Mouse (Mus musculus) small intestine, adult 2 months (tissue): Measurements from ENCODE around the gene Agap1. TPM values are rescaled to one million over a fixed set of nuclear protein-coding genes. Genes with fewer than 3 reads are reported as not detected.
A peak's percentile ranks its signal among the peaks of the same experiment; 100 is the strongest.

Source experiments
- H3K27ac ChIP-seq: fragments of 200-500 bp; 2 replicates; pipeline ENCODE4 v1.5.1; 2012; ENCODE audit warnings: low read depth, low read length, control low read depth, inconsistent platforms; ENCODE audit not compliant: insufficient read depth
- H3K27me3 ChIP-seq: fragments of 200-500 bp; 2 replicates; pipeline ENCODE4 v1.6.1; 2012; ENCODE audit warnings: mild to moderate bottlenecking, moderate library complexity, low read length, inconsistent platforms; ENCODE audit not compliant: control insufficient read depth, insufficient read depth
- H3K36me3 ChIP-seq: fragments of 200-500 bp; 2 replicates; pipeline ENCODE4 v1.6.1; 2012; ENCODE audit warnings: mild to moderate bottlenecking, low read length, control low read depth, inconsistent platforms; ENCODE audit not compliant: control insufficient read depth, insufficient read depth
- H3K4me1 ChIP-seq: fragments of 200-500 bp; 2 replicates; pipeline ENCODE4 v1.6.1; 2012; ENCODE audit warnings: low read length, inconsistent platforms, mixed read lengths; ENCODE audit not compliant: control insufficient read depth, insufficient read depth, insufficient read length
- H3K4me3 ChIP-seq: fragments of 200-500 bp; 2 replicates; pipeline ENCODE4 v1.5.1; 2012; ENCODE audit warnings: low read depth, mild to moderate bottlenecking, control low read depth, inconsistent platforms, low read length, moderate library complexity
- CTCF ChIP-seq: fragments of 200-500 bp; IDR thresholded peaks from 2 replicates; pipeline ENCODE4 v1.5.1; 2012; ENCODE audit warnings: low read depth, mild to moderate bottlenecking, control low read depth, inconsistent platforms, low read length, moderate library complexity, mixed read lengths; ENCODE audit not compliant: insufficient replicate concordance, insufficient read length; ENCODE audit errors: extremely low read depth
- POLR2A ChIP-seq: fragments of 200-500 bp; IDR thresholded peaks from 2 replicates; pipeline ENCODE4 v1.6.1; 2012; ENCODE audit warnings: low read depth, mild to moderate bottlenecking, control low read depth, inconsistent platforms, low read length, moderate library complexity
- WGBS: fragments of 180-500 bp; shearing (Covaris S2); methylation state at CpG from one replicate; pipeline ENCODE4 v1.1.7; 2018; 5-methylcytosine and 5-hydroxymethylcytosine counted together
- polyA plus RNA-seq: library from polyadenylated mRNA; depleted of rRNA; stranded (reverse); fragments of >200 nt; gene quantifications from 2 replicates; pipeline ENCODE4 v1.2.3, GENCODE M21; 2012

Agap1 gene
- polyA plus RNA-seq, 1 experiment = 27.8 TPM

DNA sequence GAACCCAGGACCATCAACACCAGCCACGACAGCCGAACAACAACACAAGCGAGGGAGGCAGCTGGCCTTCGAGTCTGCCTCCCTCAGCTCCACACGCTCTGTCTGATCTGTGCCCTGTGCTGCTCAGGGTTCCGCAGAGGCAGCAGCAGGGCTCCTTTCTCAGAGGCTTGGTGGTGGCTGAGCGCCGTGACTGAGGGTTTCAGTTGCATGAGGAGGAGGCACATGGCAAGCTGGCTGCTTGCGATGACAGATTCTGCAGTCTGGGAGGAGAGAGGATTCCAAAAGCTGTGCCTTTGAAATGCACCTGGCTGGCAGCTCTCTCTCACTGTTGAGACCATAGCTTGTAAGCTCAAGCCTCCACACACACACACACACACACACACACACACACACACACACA is 17.3 kb downstream of the Agap1 start:
- TF ChIP-seq CTCF (no peak), POLR2A (no peak)

GRCm38 (mm10) chr1:89473946-89474345 is 19.3 kb downstream of the Agap1 start:
- Histone ChIP-seq H3K27me3 (no peaks in the 10 kb centered on the region), H3K36me3 (no peaks in the 10 kb centered on the region), H3K4me3 (no peak overlapping the region), H3K27ac (peak overlapping the region; percentile 97), H3K4me1 (peaks cover 49% of the 10 kb centered on the region)
- no peak for TF ChIP-seq POLR2A
- no peak for TF ChIP-seq CTCF
- WGBS = 32% methylated on average over 5 of the region's 5 CpGs

More for the DNA sequence above, 17.3 kb downstream of the Agap1 start:
- no peak overlapping the region for H3K4me3 ChIP-seq
- H3K36me3 ChIP-seq = no peaks in the 10 kb centered on the region
- no peaks in the 10 kb centered on the region for H3K27me3 ChIP-seq
- H3K4me1 ChIP-seq = peaks cover 51% of the 10 kb centered on the region
- no peak overlapping the region for H3K27ac ChIP-seq
- WGBS = 86% methylated on average over 9 of the region's 9 CpGs

GRCm38 (mm10) chr1:89474853-89475252 is 20.2 kb downstream of the Agap1 start:
- 23% methylated on average over 9 of the region's 9 CpGs for WGBS
- no peaks in the 10 kb centered on the region for H3K27me3 ChIP-seq
- H3K36me3 ChIP-seq = no peaks in the 10 kb centered on the region
- peak overlapping the region; percentile 45 for H3K4me3 ChIP-seq
- TF ChIP-seq POLR2A = peak; percentile 71; the same call in 1 of the 2 replicates
- no peak for TF ChIP-seq CTCF
- H3K4me1 ChIP-seq = peaks cover 57% of the 10 kb centered on the region
- peak overlapping the region; percentile 97 for H3K27ac ChIP-seq

DNA sequence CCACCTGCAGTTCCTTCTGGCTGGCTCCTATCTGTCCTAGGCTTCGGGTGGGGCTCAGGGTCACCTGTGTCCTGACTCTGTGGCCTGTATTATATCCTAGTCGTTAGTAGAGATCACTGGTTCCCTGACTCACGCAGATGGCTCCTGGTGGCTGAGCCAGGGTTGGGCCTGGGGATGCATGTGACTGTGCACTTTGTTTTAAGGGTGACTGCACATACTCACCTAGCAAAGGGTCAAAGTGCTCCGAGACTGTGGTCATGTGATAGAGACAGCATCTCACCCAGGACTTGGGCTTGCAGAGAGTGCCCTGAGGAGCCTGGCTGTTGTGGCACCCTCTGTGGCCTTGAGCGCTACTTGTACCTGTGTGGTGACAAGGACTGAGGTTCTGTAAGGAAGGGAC is 22.4 kb downstream of the Agap1 start:
- Histone ChIP-seq H3K27ac (peak overlapping the region; percentile 88), H3K4me1 (peaks cover 73% of the 10 kb centered on the region), H3K4me3 (no peak overlapping the region), H3K27me3 (no peaks in the 10 kb centered on the region), H3K36me3 (no peaks in the 10 kb centered on the region)
- 40% methylated on average over 5 of the region's 5 CpGs for WGBS
- no peak for TF ChIP-seq POLR2A
- TF ChIP-seq CTCF = no peak

DNA sequence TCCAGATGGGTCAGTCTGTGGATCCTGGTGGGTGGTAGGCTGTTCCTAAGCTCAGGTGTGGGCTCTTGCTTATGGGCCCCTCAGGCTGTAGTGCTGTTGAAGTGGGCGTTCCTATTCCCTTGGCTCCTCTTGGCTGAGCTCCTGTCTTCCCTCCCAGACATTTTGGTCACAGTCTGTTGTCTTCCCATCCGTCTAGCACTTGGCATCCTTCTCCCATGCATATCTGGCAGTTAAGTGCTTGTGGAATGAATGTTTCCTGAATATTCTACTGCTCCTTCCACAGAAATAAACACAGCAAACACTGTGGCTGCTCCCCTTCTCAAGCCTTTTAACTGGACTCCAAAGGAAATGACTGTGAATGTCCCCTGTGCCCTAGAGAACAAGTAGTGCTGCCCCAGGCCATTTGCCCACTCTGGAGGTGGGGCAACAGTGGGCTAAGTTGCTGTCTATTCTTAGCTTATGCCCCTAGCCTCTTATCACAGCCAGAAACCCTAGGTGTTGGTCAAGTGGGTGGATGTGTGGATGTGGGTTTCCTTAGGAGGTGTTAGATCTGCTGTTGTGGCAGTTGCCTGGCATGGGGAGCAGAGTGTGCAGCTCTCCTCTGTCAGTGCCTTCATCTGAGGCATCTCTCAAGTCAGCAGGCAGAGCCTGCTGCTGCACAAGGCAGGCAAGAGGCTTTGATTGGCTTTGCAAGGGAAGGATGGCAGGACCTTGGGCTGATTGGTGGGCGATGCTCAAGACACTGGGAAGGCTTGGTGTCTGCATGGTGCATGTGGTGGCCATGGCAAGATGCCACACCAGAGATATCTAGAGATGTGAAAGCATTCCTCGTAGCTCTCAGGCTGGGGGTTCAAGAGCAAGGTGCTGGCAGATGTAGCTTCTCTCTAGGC is 24.2 kb downstream of the Agap1 start:
- H3K27ac ChIP-seq = peak overlapping the region; percentile 88; the same call in 1 of the 2 replicates

GRCm38 (mm10) chr1:89481154-89481553 is 26.5 kb downstream of the Agap1 start:
- Histone ChIP-seq H3K4me1 (peaks cover 51% of the 10 kb centered on the region), H3K36me3 (no peaks in the 10 kb centered on the region), H3K27ac (peak overlapping the region; percentile 98), H3K27me3 (no peaks in the 10 kb centered on the region), H3K4me3 (peak overlapping the region; percentile 48)
- TF ChIP-seq CTCF = no peak
- TF ChIP-seq POLR2A = no peak; the same call in 1 of the 2 replicates
- 42% methylated on average over 9 of the region's 9 CpGs for whole genome bisulfite sequencing

More for the DNA sequence above, 24.2 kb downstream of the Agap1 start:
- Histone ChIP-seq H3K4me3 (no peak overlapping the region), H3K36me3 (no peaks in the 10 kb centered on the region), H3K27me3 (no peaks in the 10 kb centered on the region), H3K4me1 (peaks cover 70% of the 10 kb centered on the region)
- 72% methylated on average over 4 of the region's 4 CpGs for WGBS
- TF ChIP-seq POLR2A (no peak), CTCF (no peak)

- TF ChIP-seq POLR2A = no peak
- TF ChIP-seq CTCF = no peak
- WGBS = 62% methylated on average over 5 of the region's 5 CpGs
These were observed 28.2 kb downstream of the Agap1 start for GRCm38 (mm10) chr1:89482812-89483211.

More at GRCm38 (mm10) chr1:89482812-89483211, 28.2 kb downstream of the Agap1 start:
- Histone ChIP-seq H3K36me3 (no peaks in the 10 kb centered on the region), H3K4me1 (peaks cover 39% of the 10 kb centered on the region), H3K27me3 (no peaks in the 10 kb centered on the region), H3K4me3 (no peak overlapping the region), H3K27ac (no peak overlapping the region)
